Mouse (Mus musculus) CH12.LX (cell line): Measurements from ENCODE around the gene Rer1. TPM values are rescaled to one million over a fixed set of nuclear protein-coding genes. Genes with fewer than 3 reads are reported as not detected.

ENCODE experiments used
- DNase-seq: peaks from one replicate; pipeline ENCODE4 v3.0.0-alpha.2; 2013; ENCODE audit errors: extremely low read depth
- H3K27ac ChIP-seq: 2 replicates; pipeline ENCODE4 v1.5.1; 2012; ENCODE audit warnings: low read depth, mild to moderate bottlenecking, control low read depth, moderate library complexity; ENCODE audit not compliant: insufficient read depth
- H3K27me3 ChIP-seq: replicated peaks from 2 replicates; pipeline ENCODE3; 2012; ENCODE audit warnings: inconsistent platforms
- H3K36me3 ChIP-seq, 2 experiments: replicated peaks in 1 of 2; 2 replicates each; pipeline versions ENCODE3 to v1.6.1; 2012; ENCODE audit warnings: inconsistent platforms in 1 of 2, low read length in 1 of 2, mild to moderate bottlenecking in 1 of 2, mixed read lengths in 1 of 2, moderate library complexity in 1 of 2; ENCODE audit not compliant: control insufficient read depth in 1 of 2, insufficient read depth in 1 of 2
- H3K4me1 ChIP-seq, 2 experiments: 2 replicates each; pipeline ENCODE4 v1.6.1; 2012; ENCODE audit warnings: inconsistent platforms in 1 of 2, moderate library complexity in 1 of 2; ENCODE audit not compliant: insufficient read depth in 2 of 2, control insufficient read depth in 1 of 2
- H3K4me2 ChIP-seq: 2 replicates; pipeline ENCODE4 v1.6.1; 2012; ENCODE audit warnings: low read depth, mild to moderate bottlenecking, control low read depth; ENCODE audit not compliant: poor library complexity, insufficient read depth, severe bottlenecking
- H3K4me3 ChIP-seq, 3 experiments: fragments of 150-350 bp in 1 of 3; sonication (generic) in 1 of 3; replicated peaks in 1 of 3; 2 replicates each; pipeline versions ENCODE3 to v1.5.1; 2011 to 2012; ENCODE audit warnings: low read depth in 2 of 3, low read length in 2 of 3, mild to moderate bottlenecking in 2 of 3, moderate library complexity in 2 of 3, control low read depth in 1 of 3, improper control_type of control experiment in 1 of 3, inconsistent platforms in 1 of 3, mixed read lengths in 1 of 3; ENCODE audit not compliant: poor library complexity in 1 of 3
- H3K79me2 ChIP-seq: replicated peaks from 2 replicates; pipeline ENCODE4 v1.6.1; 2012; ENCODE audit warnings: mild to moderate bottlenecking, moderate library complexity; ENCODE audit not compliant: control insufficient read depth, poor library complexity, insufficient read depth, severe bottlenecking; ENCODE audit errors: extremely low read depth
- H3K9ac ChIP-seq: 2 replicates; pipeline ENCODE4 v1.6.1; 2012; ENCODE audit warnings: low read depth, mild to moderate bottlenecking, control low read depth, moderate library complexity; ENCODE audit not compliant: insufficient read depth
- H3K9me3 ChIP-seq: replicated peaks from 2 replicates; pipeline ENCODE3; 2012; ENCODE audit warnings: low read length, inconsistent platforms, mixed read lengths
- BHLHE40 ChIP-seq: IDR thresholded peaks from 2 replicates; pipeline ENCODE4 v1.6.1; 2011; ENCODE audit warnings: mild to moderate bottlenecking, low read depth, low read length, improper control_type of control experiment
- ETS1 ChIP-seq: conservative IDR thresholded peaks from 2 replicates; pipeline ENCODE4 v1.6.1; 2012; ENCODE audit warnings: low read depth, mild to moderate bottlenecking, inconsistent platforms, low read length, improper control_type of control experiment, moderate library complexity
- JUN ChIP-seq: IDR thresholded peaks from 2 replicates; pipeline ENCODE4 v1.6.1; 2011; ENCODE audit warnings: low read depth, mild to moderate bottlenecking, low read length, improper control_type of control experiment, moderate library complexity; ENCODE audit not compliant: insufficient read depth
- MAZ ChIP-seq: IDR thresholded peaks from 2 replicates; pipeline ENCODE4 v1.6.1; 2012; ENCODE audit warnings: low read depth, mild to moderate bottlenecking, inconsistent platforms, low read length, improper control_type of control experiment, moderate library complexity
- MXI1 ChIP-seq: IDR thresholded peaks from 2 replicates; pipeline ENCODE4 v1.6.1; 2011; ENCODE audit warnings: mild to moderate bottlenecking, low read depth, low read length, improper control_type of control experiment
- MYC ChIP-seq: IDR thresholded peaks from 2 replicates; pipeline ENCODE4 v1.6.1; 2011; ENCODE audit warnings: low read depth, mild to moderate bottlenecking, improper control_type of control experiment, low read length
- NELFE ChIP-seq: IDR thresholded peaks from 2 replicates; pipeline ENCODE4 v1.6.1; 2011; ENCODE audit warnings: low read depth, low read length, improper control_type of control experiment
- POLR2A ChIP-seq: IDR thresholded peaks from 2 replicates; pipeline ENCODE4 v1.6.1; 2011; ENCODE audit warnings: low read depth, mild to moderate bottlenecking, improper control_type of control experiment, low read length
- RAD21 ChIP-seq: IDR thresholded peaks from 2 replicates; pipeline ENCODE4 v1.6.1; 2011; ENCODE audit warnings: low read depth, mild to moderate bottlenecking, low read length, improper control_type of control experiment, moderate library complexity
- RCOR1 ChIP-seq: conservative IDR thresholded peaks from 2 replicates; pipeline ENCODE4 v1.6.1; 2012; ENCODE audit warnings: low read depth, mild to moderate bottlenecking, inconsistent platforms, low read length, improper control_type of control experiment
- UBTF ChIP-seq: IDR thresholded peaks from 2 replicates; pipeline ENCODE4 v1.6.1; 2012; ENCODE audit warnings: low read depth, mild to moderate bottlenecking, inconsistent platforms, low read length, improper control_type of control experiment, moderate library complexity
- USF1 ChIP-seq: IDR thresholded peaks from 2 replicates; pipeline ENCODE4 v1.6.1; 2014; ENCODE audit warnings: low read depth, mild to moderate bottlenecking, inconsistent platforms, low read length, improper control_type of control experiment
- ZC3H11A ChIP-seq: IDR thresholded peaks from 2 replicates; pipeline ENCODE4 v1.6.1; 2012; ENCODE audit warnings: low read depth, mild to moderate bottlenecking, inconsistent platforms, low read length, improper control_type of control experiment
- dilution Hi-C: fragments of 300-500 bp; cut with MboI; formaldehyde crosslinking; loops from 2 replicates; pipeline ENCODE4 v1.14.3; 2020; ENCODE audit warnings: low sequenced_read_pairs; ENCODE audit not compliant: extremely low pct_unique_long_range_greater_than_20kb, extremely low pct_ligation_motif_present
- in situ Hi-C: fragments of 300-500 bp; cut with MboI; formaldehyde crosslinking; loops from 3 replicates; pipeline ENCODE4 v1.14.3; 2019; ENCODE audit warnings: low sequenced_read_pairs, low pct_ligation_motif_present, low pct_unique_long_range_greater_than_20kb, mixed read lengths
- polyA plus RNA-seq: library from polyadenylated mRNA; unstranded; fragments of >175 nt; gene quantifications from 2 replicates; pipeline ENCODE4 v1.2.1, GENCODE M21; 2012; ENCODE audit warnings: low read depth; ENCODE audit not compliant: insufficient read length
- total RNA-seq, 2 experiments: library from RNA; depleted of rRNA; stranded (reverse); fragments of 300-350 nt in 1 of 2; fragments of >200 nt in 1 of 2; gene quantifications; 2 replicates each; pipeline ENCODE4 v1.2.3; 2012 to 2014

Rer1 gene
- total and polyA plus RNA-seq, 3 experiments: 126 to 221 (median 135) TPM

DNA sequence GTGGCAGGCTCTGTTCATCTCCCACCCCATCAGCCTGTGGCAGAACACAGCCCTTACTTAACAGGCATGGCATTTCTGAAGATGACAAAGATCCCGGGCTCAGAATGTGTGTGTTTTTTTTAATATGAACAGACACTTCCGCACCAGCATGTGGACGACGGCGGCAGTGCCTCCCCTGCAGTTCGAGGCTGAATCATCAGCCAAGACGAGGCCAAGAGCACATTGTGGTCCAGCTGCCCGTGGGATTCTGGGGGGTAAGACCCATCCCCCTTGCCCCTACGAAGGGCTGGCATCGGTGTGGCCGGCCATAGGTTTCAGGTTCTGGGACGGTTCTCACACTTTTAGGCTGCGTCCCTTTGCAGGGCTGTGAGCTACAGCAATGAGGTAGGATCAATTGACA lies 51.4 kb downstream of the Rer1 start:
- Histone ChIP-seq H3K4me2 (no peak overlapping the region), H3K4me3 (no peak overlapping the region), H3K9ac (no peak overlapping the region), H3K27ac (no peak overlapping the region), H3K9me3 (no peaks in the 10 kb centered on the region)
- dilution Hi-C loops: loop anchor here (25.0 kb wide), 1 partner anchor 147 kb away; the partner anchor contains the start of gene Fam213b
- no peak for TF ChIP-seq USF1
- no peak for TF ChIP-seq MXI1
- no peak for TF ChIP-seq MAZ
- TF ChIP-seq, all 38 proteins: peak for 0
- Histone ChIP-seq H3K36me3 (no peaks in the 10 kb centered on the region), H3K27me3 (peaks cover 93% of the 10 kb centered on the region), H3K4me1 (no peaks in the 10 kb centered on the region), H3K79me2 (no peaks in the 10 kb centered on the region)
- no peak for DNase-seq
- in situ Hi-C loops: no loop called here

DNA sequence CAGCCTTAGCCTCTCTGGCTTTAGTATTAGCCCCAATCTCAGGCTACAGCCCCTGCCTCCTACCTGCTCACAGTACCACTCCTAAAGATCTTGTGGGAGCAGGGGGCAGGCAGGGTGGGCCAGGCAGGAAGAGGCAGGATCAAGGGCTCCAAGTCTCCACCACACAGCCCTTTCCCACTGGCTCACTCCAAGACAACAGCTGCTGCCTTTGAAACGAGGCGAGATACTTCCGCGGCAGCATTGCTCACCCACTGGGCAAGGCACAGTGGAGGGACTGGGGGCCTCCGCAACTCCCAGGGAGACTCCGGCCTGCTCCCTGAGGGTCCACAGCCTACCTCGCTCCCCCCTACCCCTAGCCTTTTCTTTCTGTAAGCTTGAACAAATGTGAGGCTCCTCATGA lies 52.0 kb downstream of the Rer1 start:
- TF ChIP-seq JUN (no peak), MAZ (no peak), UBTF (no peak), RCOR1 (no peak), NELFE (no peak)
- in situ Hi-C loops: no loop called here
- Histone ChIP-seq H3K27ac (no peak overlapping the region), H3K4me1 (no peaks in the 10 kb centered on the region), H3K79me2 (no peaks in the 10 kb centered on the region), H3K27me3 (peaks cover 93% of the 10 kb centered on the region), H3K9me3 (no peaks in the 10 kb centered on the region), H3K4me2 (no peak overlapping the region), H3K4me3 (no peak overlapping the region), H3K9ac (no peak overlapping the region), H3K36me3 (no peaks in the 10 kb centered on the region)
- dilution Hi-C loops: loop anchor here (25.0 kb wide), 1 partner anchor 147 kb away; the partner anchor contains the start of gene Fam213b
- no peak for DNase-seq

DNA sequence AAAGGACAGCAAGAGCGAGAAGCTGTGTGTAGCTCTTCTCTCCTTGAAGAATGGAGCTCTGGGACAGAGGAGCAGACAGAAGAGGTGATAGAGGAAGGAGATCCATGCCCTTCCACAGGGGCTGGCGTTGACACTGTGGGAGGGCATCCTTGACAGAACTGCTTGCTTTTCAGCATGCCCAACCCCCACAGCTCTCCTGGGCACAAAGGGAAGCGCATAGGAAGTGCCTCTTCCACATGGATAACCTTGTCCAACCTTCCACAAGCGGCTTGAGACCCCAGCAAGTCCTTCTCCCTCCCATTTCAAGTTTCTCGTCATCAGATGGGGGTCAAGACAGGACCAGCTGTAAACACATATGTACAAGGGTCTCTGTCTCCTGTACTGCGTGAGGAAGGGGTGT lies 53.1 kb downstream of the Rer1 start:
- Histone ChIP-seq H3K9me3 (peaks cover 3% of the 10 kb centered on the region), H3K27ac (no peak overlapping the region), H3K4me3 (no peak overlapping the region), H3K4me2 (no peak overlapping the region), H3K4me1 (no peaks in the 10 kb centered on the region), H3K79me2 (no peaks in the 10 kb centered on the region), H3K36me3 (no peaks in the 10 kb centered on the region), H3K9ac (no peak overlapping the region), H3K27me3 (peaks cover 95% of the 10 kb centered on the region)
- DNase-seq: no peak
- in situ Hi-C loops: no loop called here
- dilution Hi-C loops: loop anchor here (25.0 kb wide), 1 partner anchor 146 kb away; the partner anchor contains the start of gene Fam213b
- no peak for TF ChIP-seq RAD21
- TF ChIP-seq ZC3H11A: no peak
- TF ChIP-seq JUN: no peak
- no peak for TF ChIP-seq POLR2A
- TF ChIP-seq MYC: no peak
- no peak for TF ChIP-seq BHLHE40
- no peak for TF ChIP-seq ETS1
